8 mouse cellular contexts compared by ENCODE assay signal in the genomic region with DNA sequence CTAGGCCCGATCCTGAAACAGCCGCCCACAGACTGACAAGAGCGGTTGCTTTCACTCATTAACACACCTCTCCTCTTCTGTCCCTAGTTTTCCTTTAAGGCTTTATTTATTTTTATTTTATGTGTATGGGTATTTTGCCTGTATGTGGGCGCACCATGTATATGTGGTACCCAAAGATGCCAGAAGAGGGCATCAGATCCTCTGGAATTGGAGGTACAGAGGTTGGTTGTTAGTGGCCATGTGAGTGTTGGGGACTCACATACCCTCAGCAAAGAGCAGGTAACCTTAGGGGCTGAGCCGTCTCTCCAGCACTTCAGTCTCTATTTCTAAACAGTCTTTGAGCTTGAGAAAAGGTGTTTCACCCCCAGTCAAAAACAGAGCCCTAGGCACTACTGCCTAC. TPM values are rescaled to one million over a fixed set of nuclear protein-coding genes. Genes with fewer than 3 reads are reported as not detected.
DNase-seq lines count a peak whose midpoint lies in the region; ATAC-seq and TF ChIP-seq lines count a peak whose summit lies in the region.

No protein-coding gene starts in this region.

- DNase-seq in embryo, embryonic 10 days (ENCODE audit: low spot score) = peak; percentile 60
- no peak for DNase-seq in embryo, embryonic 11 days
- no peak for DNase-seq in liver, postnatal 0 days
- DNase-seq in liver, embryonic 11.5 days (ENCODE audit: low spot score) = no peak
- DNase-seq in R1 (ENCODE audit: low read depth, low spot score) = peak; percentile 51
- DNase-seq in naive thymus-derived CD4-positive, alpha-beta T cell, adult 2 months (ENCODE audit: low read depth) = peak; percentile 74
- DNase-seq in right cerebral cortex, postnatal 36 days (ENCODE audit: low spot score in 2 of 2) = no peak
- DNase-seq in adrenal gland, postnatal 4 days (ENCODE audit: low spot score in 2 of 2) = no peak

- no peaks in the 10 kb centered on the region for H3K27me3 ChIP-seq in liver, postnatal 0 days (ENCODE audit: insufficient read depth, low read length)
- H3K27me3 ChIP-seq in liver, embryonic 11.5 days (replicated peaks; ENCODE audit: control insufficient read depth, insufficient read depth, low read length) = no peaks in the 10 kb centered on the region

- no peak overlapping the region for H3K4me2 ChIP-seq in liver, postnatal 0 days (ENCODE audit: low read depth, low read length)
- no peak overlapping the region for H3K4me2 ChIP-seq in liver, embryonic 11.5 days

- H3K9me3 ChIP-seq in liver, postnatal 0 days (ENCODE audit: low read length) = no peaks in the 10 kb centered on the region
- H3K9me3 ChIP-seq in liver, embryonic 11.5 days (ENCODE audit: control insufficient read depth, low read length) = no peaks in the 10 kb centered on the region

- H3K4me1 ChIP-seq in liver, postnatal 0 days (ENCODE audit: insufficient read depth) = peaks cover 15% of the 10 kb centered on the region
- peaks cover 10% of the 10 kb centered on the region for H3K4me1 ChIP-seq in liver, embryonic 11.5 days (replicated peaks; ENCODE audit: control insufficient read depth, insufficient read depth, low read length)

- TF ChIP-seq CTCF in liver, postnatal 0 days (IDR thresholded peaks at IDR 0.05; ENCODE audit: low read depth) = peak; percentile 67

- H3K9ac ChIP-seq in liver, postnatal 0 days (replicated peaks) = no peak overlapping the region
- no peak overlapping the region for H3K9ac ChIP-seq in liver, embryonic 11.5 days (ENCODE audit: low read depth, low read length)

- no peak overlapping the region for H3K27ac ChIP-seq in liver, postnatal 0 days (ENCODE audit: low read depth)
- no peak overlapping the region for H3K27ac ChIP-seq in liver, embryonic 11.5 days (ENCODE audit: low read depth, low read length)

- H3K36me3 ChIP-seq in liver, postnatal 0 days (replicated peaks; ENCODE audit: insufficient read depth, low read length) = peaks cover 30% of the 10 kb centered on the region
- H3K36me3 ChIP-seq in liver, embryonic 11.5 days (ENCODE audit: control insufficient read depth, insufficient read depth, low read length) = no peaks in the 10 kb centered on the region

- no peak for TF ChIP-seq EP300 in liver, postnatal 0 days (IDR thresholded peaks at IDR 0.05; ENCODE audit: low read depth)

- 72% methylated on average over 5 of the region's 5 CpGs for WGBS in liver, postnatal 0 days (ENCODE audit: insufficient replicate concordance)
- WGBS in liver, embryonic 11.5 days = 89% methylated on average over 5 of the region's 5 CpGs

- H3K4me3 ChIP-seq in liver, postnatal 0 days (ENCODE audit: low read depth, low read length) = no peak overlapping the region
- H3K4me3 ChIP-seq in liver, embryonic 11.5 days (ENCODE audit: low read depth, low read length) = no peak overlapping the region

- no peak for ATAC-seq in liver, postnatal 0 days
- no peak for ATAC-seq in liver, embryonic 11.5 days (replicated peaks; ENCODE audit: low FRiP score)

RNA-seq across cellular contexts. Expression of a gene that starts 2.3 kb away (rescaled TPM):
- 30.9 and 31.7 TPM in 2 replicates for polyA plus RNA-seq in liver, postnatal 0 days (2015; fragmentation: Nextera tagmentation; extraction: Ambion mirVana)
- polyA plus RNA-seq in liver, embryonic 11.5 days (2014; fragmentation: Nextera tagmentation; extraction: Ambion mirVana) = 67.8 and 71.2 TPM in 2 replicates
- 10 to 100 TPM; 38.2 to 41.5 TPM for total RNA-seq in adrenal gland, postnatal 4 days (2021)

RNA-seq across cellular contexts. Expression of a gene that starts 7.4 kb away (rescaled TPM):
- polyA plus RNA-seq in liver, postnatal 0 days (2015; fragmentation: Nextera tagmentation; extraction: Ambion mirVana) = 64.0 and 65.2 TPM in 2 replicates
- polyA plus RNA-seq in liver, embryonic 11.5 days (2014; fragmentation: Nextera tagmentation; extraction: Ambion mirVana) = 107 and 118 TPM in 2 replicates
- total RNA-seq in adrenal gland, postnatal 4 days (2021) = 100 to 1,000 TPM in 1 of 2 experiments, 10 to 100 TPM in 1; 90.7 to 103 TPM

RNA-seq across cellular contexts. Expression of a gene that starts 15.3 kb away (rescaled TPM):
- not detected in 2 replicates for polyA plus RNA-seq in liver, postnatal 0 days (2015; fragmentation: Nextera tagmentation; extraction: Ambion mirVana)
- polyA plus RNA-seq in liver, embryonic 11.5 days (2014; fragmentation: Nextera tagmentation; extraction: Ambion mirVana) = not detected in 2 replicates
- not detected for total RNA-seq in adrenal gland, postnatal 4 days (2021)

RNA-seq across cellular contexts. Expression of a gene that starts 15.8 kb away (rescaled TPM):
- polyA plus RNA-seq in liver, postnatal 0 days (2015; fragmentation: Nextera tagmentation; extraction: Ambion mirVana) = 28.5 and 33.2 TPM in 2 replicates
- 66.8 and 72.9 TPM in 2 replicates for polyA plus RNA-seq in liver, embryonic 11.5 days (2014; fragmentation: Nextera tagmentation; extraction: Ambion mirVana)
- 10 to 100 TPM; 87.9 to 89.4 TPM for total RNA-seq in adrenal gland, postnatal 4 days (2021)

RNA-seq across cellular contexts. Expression of a gene that starts 18.7 kb away (rescaled TPM):
- polyA plus RNA-seq in liver, postnatal 0 days (2015; fragmentation: Nextera tagmentation; extraction: Ambion mirVana) = 0.12 and 0.29 TPM in 2 replicates
- polyA plus RNA-seq in liver, embryonic 11.5 days (2014; fragmentation: Nextera tagmentation; extraction: Ambion mirVana) = 5.2 and 6.0 TPM in 2 replicates
- total RNA-seq in adrenal gland, postnatal 4 days (2021) = 10 to 100 TPM; 46.1 to 52.3 TPM

Comparison
In these comparisons a context has a peak if more than half of its experiments do, and no peak if none do; other contexts are left out.
1. DNase-seq: peak in embryo, embryonic 10 days (single experiment), R1 (single experiment) and naive thymus-derived CD4-positive, alpha-beta T cell, adult 2 months (single experiment); none in embryo, embryonic 11 days (single experiment), liver, postnatal 0 days (single experiment), liver, embryonic 11.5 days (single experiment), right cerebral cortex, postnatal 36 days (0 of 2) and adrenal gland, postnatal 4 days (0 of 2).